Mouse (Mus musculus) heart, embryonic 12.5 days (tissue): ENCODE results near the gene Ropn1. TPM values are rescaled to one million over a fixed set of nuclear protein-coding genes. Genes with fewer than 3 reads are reported as not detected.
A peak's percentile ranks its signal among the peaks of the same experiment; 100 is the strongest.
"Not testable (repeated sequence)": the region's sequence is repeated elsewhere in the genome, so short reads cannot be mapped to it uniquely, and the experiment has no call there.

Experiments
- ATAC-seq: fragments of 200-750 bp; cut with Nextera tagmentation; 2 replicates; pipeline ENCODE4 v1.8.0; 2017; ENCODE audit warnings: moderate TSS enrichment, moderate library complexity; ENCODE audit not compliant: insufficient number of reproducible peaks, low FRiP score
- H3K27ac ChIP-seq: fragments of 300-500 bp; sonication (generic); 2 replicates; pipeline ENCODE4 v1.5.1; 2016; ENCODE audit warnings: mild to moderate bottlenecking, moderate library complexity; ENCODE audit not compliant: poor library complexity, severe bottlenecking
- H3K27me3 ChIP-seq: fragments of 300-500 bp; sonication (generic); replicated peaks from 2 replicates; pipeline ENCODE4 v1.6.1; 2016; ENCODE audit warnings: mild to moderate bottlenecking, moderate library complexity
- H3K36me3 ChIP-seq: fragments of 300-500 bp; sonication (generic); 2 replicates; pipeline ENCODE4 v1.6.1; 2016; ENCODE audit warnings: mild to moderate bottlenecking, moderate library complexity
- H3K4me1 ChIP-seq: fragments of 300-500 bp; sonication (generic); replicated peaks from 2 replicates; pipeline ENCODE4 v1.6.1; 2016; ENCODE audit warnings: mild to moderate bottlenecking
- H3K4me2 ChIP-seq: fragments of 300-500 bp; sonication (generic); 2 replicates; pipeline ENCODE4 v1.6.1; 2016; ENCODE audit warnings: mild to moderate bottlenecking, moderate library complexity
- H3K4me3 ChIP-seq: fragments of 300-500 bp; sonication (generic); 2 replicates; pipeline ENCODE4 v1.5.1; 2016; ENCODE audit warnings: mild to moderate bottlenecking
- H3K9ac ChIP-seq: fragments of 300-500 bp; sonication (generic); 2 replicates; pipeline ENCODE4 v1.6.1; 2016; ENCODE audit warnings: mild to moderate bottlenecking, moderate library complexity
- H3K9me3 ChIP-seq: fragments of 300-500 bp; sonication (generic); replicated peaks from 2 replicates; pipeline ENCODE4 v1.6.1; 2016; ENCODE audit warnings: mild to moderate bottlenecking, moderate library complexity
- WGBS: fragments of 180-500 bp; shearing (Covaris S2); methylation state at CpG from one replicate; pipeline ENCODE4 v1.1.7; 2016; 5-methylcytosine and 5-hydroxymethylcytosine counted together
- polyA plus RNA-seq: library from polyadenylated mRNA; unstranded; fragments of >200 nt; fragmentation: Nextera tagmentation; extraction: Ambion mirVana; gene quantifications from 2 replicates; pipeline ENCODE4 v1.2.1, GENCODE M21; 2016

The Ropn1 gene
- polyA plus RNA-seq, 1 experiment from 2014 or later: 0.73 TPM

- Histone ChIP-seq H3K27ac (no peak overlapping the region), H3K4me1 (peaks cover 5% of the 10 kb centered on the region), H3K4me3 (no peak overlapping the region; the same call in 1 of the 2 replicates), H3K9me3 (no peaks in the 10 kb centered on the region), H3K9ac (no peak overlapping the region), H3K36me3 (no peaks in the 10 kb centered on the region), H3K4me2 (0 out of 2 replicates have a peak overlapping the region, but pooled peaks have one; percentile 82), H3K27me3 (no peaks in the 10 kb centered on the region)
- whole genome bisulfite sequencing: 75% methylated on average over 3 of the region's 3 CpGs
- no peak for ATAC-seq
Measured at GRCm38 (mm10) chr16:34689879-34690278, 40.2 kb downstream of the Ropn1 start.

GRCm38 (mm10) chr16:34690334-34691144 is 40.8 kb downstream of the Ropn1 start, which contains the start of gene Ccdc14:
Gene Ccdc14 (plus strand): TSS chr16:34690616.
- peak within 1 kb of the TSS; percentile 73 for H3K4me3 ChIP-seq
- peak; percentile 93 for ATAC-seq
- under 1% methylated on average over 53 of the region's 53 CpGs for WGBS
- H3K9ac ChIP-seq: peak within 1 kb of the TSS; percentile 79
- no peaks in the 10 kb centered on the region for H3K27me3 ChIP-seq
- no peaks in the 10 kb centered on the region for H3K9me3 ChIP-seq
- peaks cover 5% of the 10 kb centered on the region for H3K4me1 ChIP-seq
- H3K36me3 ChIP-seq: no peaks in the 10 kb centered on the region
- H3K27ac ChIP-seq: peak within 1 kb of the TSS; percentile 82
- H3K4me2 ChIP-seq: peak within 1 kb of the TSS; percentile 82

GRCm38 (mm10) chr16:34691156-34691555 is 41.4 kb downstream of the Ropn1 start:
- H3K4me1 ChIP-seq: peaks cover 5% of the 10 kb centered on the region
- H3K27me3 ChIP-seq: no peaks in the 10 kb centered on the region
- peak overlapping the region; percentile 82 for H3K27ac ChIP-seq
- H3K9me3 ChIP-seq: no peaks in the 10 kb centered on the region
- peak overlapping the region; percentile 79 for H3K9ac ChIP-seq
- H3K36me3 ChIP-seq: peaks cover 6% of the 10 kb centered on the region; the same call in 1 of the 2 replicates
- 17% methylated on average over 11 of the region's 11 CpGs for WGBS
- H3K4me2 ChIP-seq: peak overlapping the region; percentile 82
- 0 out of 2 replicates have a peak, but pooled peaks have one; percentile 6 for ATAC-seq
- H3K4me3 ChIP-seq: peak overlapping the region; percentile 73

- Histone ChIP-seq H3K4me1 (peaks cover 8% of the 10 kb centered on the region), H3K9ac (no peak overlapping the region), H3K4me2 (no peak overlapping the region), H3K36me3 (peaks cover 19% of the 10 kb centered on the region), H3K4me3 (no peak overlapping the region), H3K9me3 (no peaks in the 10 kb centered on the region), H3K27me3 (no peaks in the 10 kb centered on the region), H3K27ac (no peak overlapping the region)
- ATAC-seq: no peak
- WGBS: 78% methylated on average over 6 of the region's 7 CpGs
Measured at GRCm38 (mm10) chr16:34694477-34694876, 44.8 kb downstream of the Ropn1 start.

- WGBS: 73% methylated on average over 3 of the region's 3 CpGs
- H3K36me3 ChIP-seq: peaks cover 19% of the 10 kb centered on the region
- not testable (repeated sequence) for ATAC-seq
Measured at GRCm38 (mm10) chr16:34698721-34699120, 49.0 kb downstream of the Ropn1 start.

GRCm38 (mm10) chr16:34700165-34700827 is 50.6 kb downstream of the Ropn1 start:
- H3K9me3 ChIP-seq: no peaks in the 10 kb centered on the region
- peaks cover 28% of the 10 kb centered on the region for H3K36me3 ChIP-seq
- ATAC-seq: peak; percentile 66; the same call in 1 of the 2 replicates
- no peak overlapping the region for H3K4me3 ChIP-seq
- H3K9ac ChIP-seq: no peak overlapping the region
- H3K27ac ChIP-seq: no peak overlapping the region
- H3K27me3 ChIP-seq: no peaks in the 10 kb centered on the region
- WGBS: 20% methylated on average over 7 of the region's 7 CpGs
- peaks cover 5% of the 10 kb centered on the region; the same call in 1 of the 2 replicates for H3K4me1 ChIP-seq
- no peak overlapping the region for H3K4me2 ChIP-seq

More at GRCm38 (mm10) chr16:34698721-34699120, 49.0 kb downstream of the Ropn1 start:
- H3K9me3 ChIP-seq, H3K9ac ChIP-seq, H3K4me3 ChIP-seq, H3K27me3 ChIP-seq, H3K4me2 ChIP-seq, H3K4me1 ChIP-seq, H3K27ac ChIP-seq: not testable (repeated sequence)

- no peak overlapping the region for H3K4me2 ChIP-seq
- H3K4me1 ChIP-seq: peaks cover 5% of the 10 kb centered on the region; the same call in 1 of the 2 replicates
- no peaks in the 10 kb centered on the region for H3K27me3 ChIP-seq
- 83% methylated on average over 6 of the region's 6 CpGs for WGBS
- peaks cover 30% of the 10 kb centered on the region for H3K36me3 ChIP-seq
- no peak overlapping the region for H3K9ac ChIP-seq
- ATAC-seq: no peak
- no peak overlapping the region for H3K27ac ChIP-seq
- H3K4me3 ChIP-seq: no peak overlapping the region
- H3K9me3 ChIP-seq: no peaks in the 10 kb centered on the region
Measured at GRCm38 (mm10) chr16:34700828-34701216, 51.1 kb downstream of the Ropn1 start.

GRCm38 (mm10) chr16:34706019-34706418 is 56.3 kb downstream of the Ropn1 start:
- no peak overlapping the region for H3K27ac ChIP-seq

GRCm38 (mm10) chr16:34706487-34706946 is 56.8 kb downstream of the Ropn1 start:
- no peak overlapping the region for H3K4me3 ChIP-seq
- 0 out of 2 replicates have a peak overlapping the region, but pooled peaks have one; percentile 3 for H3K27ac ChIP-seq
- 76% methylated on average over 7 of the region's 7 CpGs for WGBS
- no peak overlapping the region for H3K9ac ChIP-seq
- ATAC-seq: no peak
- no peaks in the 10 kb centered on the region for H3K9me3 ChIP-seq
- no peaks in the 10 kb centered on the region for H3K27me3 ChIP-seq
- H3K36me3 ChIP-seq: peaks cover 47% of the 10 kb centered on the region
- H3K4me1 ChIP-seq: no peaks in the 10 kb centered on the region
- no peak overlapping the region for H3K4me2 ChIP-seq

More at GRCm38 (mm10) chr16:34706019-34706418, 56.3 kb downstream of the Ropn1 start:
- Histone ChIP-seq H3K9ac (no peak overlapping the region), H3K4me3 (no peak overlapping the region), H3K9me3 (no peaks in the 10 kb centered on the region), H3K4me1 (no peaks in the 10 kb centered on the region), H3K27me3 (no peaks in the 10 kb centered on the region), H3K36me3 (peaks cover 47% of the 10 kb centered on the region), H3K4me2 (no peak overlapping the region)
- no peak for ATAC-seq
- 67% methylated on average over 2 of the region's 2 CpGs for WGBS

GRCm38 (mm10) chr16:34711481-34711880 is 61.8 kb downstream of the Ropn1 start:
- ATAC-seq: no peak
- Histone ChIP-seq H3K4me2 (no peak overlapping the region), H3K4me1 (no peaks in the 10 kb centered on the region), H3K9me3 (no peaks in the 10 kb centered on the region), H3K9ac (no peak overlapping the region), H3K27ac (no peak overlapping the region), H3K27me3 (no peaks in the 10 kb centered on the region), H3K36me3 (peaks cover 42% of the 10 kb centered on the region), H3K4me3 (no peak overlapping the region)
- WGBS: 88% methylated on average over 3 of the region's 3 CpGs

GRCm38 (mm10) chr16:34725156-34725555 is 75.4 kb downstream of the Ropn1 start:
- ATAC-seq: no peak
- Histone ChIP-seq H3K36me3 (peaks cover 47% of the 10 kb centered on the region), H3K27ac (no peak overlapping the region), H3K4me3 (no peak overlapping the region), H3K9ac (no peak overlapping the region), H3K27me3 (no peaks in the 10 kb centered on the region), H3K4me2 (no peak overlapping the region), H3K9me3 (no peaks in the 10 kb centered on the region), H3K4me1 (no peaks in the 10 kb centered on the region)
- WGBS: 87% methylated on average over 3 of the region's 3 CpGs
